Mouse (Mus musculus): ENCODE data around the gene Samd14. TPM values are rescaled to one million over a fixed set of nuclear protein-coding genes. Genes with fewer than 3 reads are reported as not detected.
A peak's percentile ranks its signal among the peaks of the same experiment; 100 is the strongest.

Samd14 gene
- polyA plus RNA-seq, 1 experiment from 2014 or later: 15.9 TPM

DNA sequence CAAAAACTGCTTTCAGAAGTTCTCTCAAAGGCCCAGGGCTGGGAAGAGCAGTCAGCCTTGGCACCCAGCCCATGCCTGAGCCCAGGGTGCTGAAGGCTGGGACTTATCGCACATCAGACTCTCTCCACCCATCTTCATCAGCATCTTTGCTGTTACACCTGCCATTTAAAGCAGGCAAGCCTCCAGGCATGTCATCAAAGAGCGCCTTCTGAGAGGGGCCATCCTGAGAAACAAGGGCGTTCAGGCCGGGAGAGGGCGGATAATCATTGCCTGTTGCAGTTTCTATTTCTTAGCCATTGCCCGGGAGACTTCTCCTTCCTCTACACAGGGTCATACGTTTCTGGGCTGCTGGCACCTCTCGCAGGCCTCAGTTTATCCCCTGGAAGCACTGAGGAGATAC, 21.8 kb upstream of the Samd14 start:
- peak overlapping the region; percentile 97 for H3K27ac ChIP-seq (ENCODE audit: low read length)
- peak overlapping the region; percentile 95 for H3K9ac ChIP-seq (ENCODE audit: low read length)
- ATAC-seq (ENCODE audit: insufficient read depth, low FRiP score): no peak
- 84% methylated on average over 8 of the region's 8 CpGs for WGBS
- H3K4me1 ChIP-seq (ENCODE audit: control insufficient read depth, insufficient read depth, low read length): peaks cover 36% of the 10 kb centered on the region
- H3K27me3 ChIP-seq (ENCODE audit: control insufficient read depth, insufficient read depth, low read length): no peaks in the 10 kb centered on the region
- no peaks in the 10 kb centered on the region for H3K36me3 ChIP-seq (ENCODE audit: control insufficient read depth, insufficient read depth, low read length)
- H3K4me2 ChIP-seq (ENCODE audit: low read depth, low read length): no peak overlapping the region
- H3K9me3 ChIP-seq (replicated peaks; ENCODE audit: control insufficient read depth, low read length): no peaks in the 10 kb centered on the region
- H3K4me3 ChIP-seq (replicated peaks; ENCODE audit: low read length): no peak overlapping the region

DNA sequence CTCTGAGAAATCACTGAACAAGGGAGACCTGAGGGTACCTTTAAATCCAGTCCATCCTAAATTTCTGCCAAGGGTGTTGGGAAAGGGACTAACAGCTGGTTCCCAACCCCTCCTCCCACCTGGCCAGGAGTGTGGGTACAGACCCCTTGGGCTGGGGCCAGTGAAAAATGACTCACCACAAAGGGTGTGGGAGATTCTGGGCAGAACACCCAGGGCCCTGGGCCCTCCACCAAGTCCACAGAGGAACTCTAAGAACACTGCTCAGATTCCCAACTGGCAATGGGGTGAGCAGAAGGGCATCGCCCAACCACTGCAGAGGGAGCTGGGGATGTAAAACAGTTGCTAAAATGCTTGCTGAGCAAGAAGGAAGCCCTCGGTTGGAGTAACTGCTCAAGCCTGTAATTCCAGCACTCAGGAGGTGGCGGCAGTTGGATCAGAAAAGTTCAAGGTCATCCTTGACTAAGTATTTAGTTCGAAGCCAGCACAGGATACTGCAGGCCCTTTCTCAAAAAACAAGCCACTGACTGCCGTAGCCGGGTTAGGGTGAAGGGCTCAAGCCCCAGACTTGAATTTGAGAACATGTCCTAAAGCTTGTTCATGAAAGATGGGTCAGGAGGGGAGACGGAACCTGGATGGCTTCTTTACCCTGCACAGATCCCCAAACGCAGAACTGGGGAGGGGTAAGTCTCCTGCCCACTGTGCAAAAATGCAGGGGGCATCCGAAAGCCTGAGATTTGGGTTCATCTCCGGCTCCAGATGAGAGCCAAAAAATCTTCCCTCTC, 20.7 kb upstream of the Samd14 start:
- Histone ChIP-seq H3K9ac (ENCODE audit: low read length) (peak overlapping the region; percentile 95), H3K9me3 (replicated peaks; ENCODE audit: control insufficient read depth, low read length) (no peaks in the 10 kb centered on the region), H3K27me3 (ENCODE audit: control insufficient read depth, insufficient read depth, low read length) (no peaks in the 10 kb centered on the region), H3K4me3 (replicated peaks; ENCODE audit: low read length) (peak overlapping the region; percentile 85), H3K36me3 (ENCODE audit: control insufficient read depth, insufficient read depth, low read length) (no peaks in the 10 kb centered on the region), H3K4me2 (ENCODE audit: low read depth, low read length) (peak overlapping the region; percentile 97), H3K4me1 (ENCODE audit: control insufficient read depth, insufficient read depth, low read length) (peaks cover 47% of the 10 kb centered on the region), H3K27ac (ENCODE audit: low read length) (peak overlapping the region; percentile 97)
- WGBS: 15% methylated on average over 10 of the region's 10 CpGs
- ATAC-seq (ENCODE audit: insufficient read depth, low FRiP score): no peak

- ATAC-seq (ENCODE audit: insufficient read depth, low FRiP score): peak; percentile 63
- Histone ChIP-seq H3K9ac (ENCODE audit: low read length) (peak overlapping the region; percentile 95), H3K4me3 (replicated peaks; ENCODE audit: low read length) (peak overlapping the region; percentile 85), H3K4me1 (ENCODE audit: control insufficient read depth, insufficient read depth, low read length) (peaks cover 53% of the 10 kb centered on the region), H3K4me2 (ENCODE audit: low read depth, low read length) (peak overlapping the region; percentile 97), H3K9me3 (replicated peaks; ENCODE audit: control insufficient read depth, low read length) (no peaks in the 10 kb centered on the region), H3K36me3 (ENCODE audit: control insufficient read depth, insufficient read depth, low read length) (no peaks in the 10 kb centered on the region), H3K27ac (ENCODE audit: low read length) (peak overlapping the region; percentile 97), H3K27me3 (ENCODE audit: control insufficient read depth, insufficient read depth, low read length) (no peaks in the 10 kb centered on the region)
- WGBS: under 1% methylated on average over 12 of the region's 12 CpGs
Observed at GRCm38 (mm10) chr11:94989562-94990017, 20.1 kb upstream of the Samd14 start.

DNA sequence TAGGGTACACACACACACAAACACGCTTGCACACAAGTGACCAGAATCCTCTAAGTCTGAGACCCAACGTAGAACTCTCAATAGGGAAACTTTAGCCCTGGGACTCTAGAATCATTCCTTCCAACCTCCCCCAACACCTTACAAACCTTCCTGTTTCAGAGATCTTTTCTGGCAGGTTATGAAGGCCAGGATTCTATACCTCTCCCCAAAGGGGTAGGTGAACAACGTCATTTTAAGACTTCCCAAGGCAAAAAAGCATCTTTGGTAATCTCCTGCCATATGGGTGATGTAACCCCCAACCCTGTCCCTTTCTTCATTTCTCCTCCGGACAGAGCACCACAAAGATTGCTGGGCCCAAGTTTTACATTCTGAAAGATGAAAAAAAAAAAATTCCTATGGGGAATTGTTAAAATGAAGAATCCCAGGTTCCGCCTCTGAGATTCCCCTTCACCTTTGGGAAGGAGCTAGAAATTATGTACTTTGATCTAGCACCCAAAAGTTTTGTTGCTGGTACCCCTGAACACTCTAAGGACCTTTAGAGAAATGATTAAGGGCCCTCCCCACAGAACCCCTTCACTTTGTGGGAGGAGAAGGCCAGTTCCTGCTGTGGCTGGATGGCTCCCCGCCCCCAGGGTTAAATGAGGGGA, 19.5 kb upstream of the Samd14 start:
- Histone ChIP-seq H3K9ac (ENCODE audit: low read length) (peak overlapping the region; percentile 95), H3K9me3 (replicated peaks; ENCODE audit: control insufficient read depth, low read length) (no peaks in the 10 kb centered on the region), H3K27me3 (ENCODE audit: control insufficient read depth, insufficient read depth, low read length) (no peaks in the 10 kb centered on the region), H3K4me1 (ENCODE audit: control insufficient read depth, insufficient read depth, low read length) (peaks cover 60% of the 10 kb centered on the region), H3K4me3 (replicated peaks; ENCODE audit: low read length) (peak overlapping the region; percentile 85), H3K36me3 (ENCODE audit: control insufficient read depth, insufficient read depth, low read length) (no peaks in the 10 kb centered on the region), H3K27ac (ENCODE audit: low read length) (peak overlapping the region; percentile 97), H3K4me2 (ENCODE audit: low read depth, low read length) (peak overlapping the region; percentile 97)
- ATAC-seq (ENCODE audit: insufficient read depth, low FRiP score): no peak
- 39% methylated on average over 6 of the region's 6 CpGs for WGBS

GRCm38 (mm10) chr11:94990749-94991577, 18.7 kb upstream of the Samd14 start, which contains the start of gene Ppp1r9b:
Ppp1r9b (plus strand) TSS chr11:94991035.
- Histone ChIP-seq H3K9me3 (replicated peaks; ENCODE audit: control insufficient read depth, low read length) (no peaks in the 10 kb centered on the region), H3K9ac (ENCODE audit: low read length) (peak within 1 kb of the TSS; percentile 95), H3K4me2 (ENCODE audit: low read depth, low read length) (peak within 1 kb of the TSS; percentile 97), H3K4me1 (ENCODE audit: control insufficient read depth, insufficient read depth, low read length) (peaks cover 66% of the 10 kb centered on the region), H3K27me3 (ENCODE audit: control insufficient read depth, insufficient read depth, low read length) (no peaks in the 10 kb centered on the region), H3K36me3 (ENCODE audit: control insufficient read depth, insufficient read depth, low read length) (no peaks in the 10 kb centered on the region), H3K4me3 (replicated peaks; ENCODE audit: low read length) (peak within 1 kb of the TSS; percentile 85), H3K27ac (ENCODE audit: low read length) (peak within 1 kb of the TSS; percentile 97)
- ATAC-seq (ENCODE audit: insufficient read depth, low FRiP score): peak; percentile 85
- under 1% methylated on average over 66 of the region's 69 CpGs for WGBS

GRCm38 (mm10) chr11:94991641-94992479, 17.8 kb upstream of the Samd14 start:
- Histone ChIP-seq H3K27ac (ENCODE audit: low read length) (peak overlapping the region; percentile 97), H3K4me2 (ENCODE audit: low read depth, low read length) (peak overlapping the region; percentile 97), H3K4me1 (ENCODE audit: control insufficient read depth, insufficient read depth, low read length) (peaks cover 66% of the 10 kb centered on the region), H3K27me3 (ENCODE audit: control insufficient read depth, insufficient read depth, low read length) (no peaks in the 10 kb centered on the region), H3K9ac (ENCODE audit: low read length) (peak overlapping the region; percentile 95), H3K4me3 (replicated peaks; ENCODE audit: low read length) (peak overlapping the region; percentile 85), H3K36me3 (ENCODE audit: control insufficient read depth, insufficient read depth, low read length) (no peaks in the 10 kb centered on the region; the same call in 1 of the 2 replicates), H3K9me3 (replicated peaks; ENCODE audit: control insufficient read depth, low read length) (no peaks in the 10 kb centered on the region)
- WGBS: under 1% methylated on average over 95 of the region's 99 CpGs
- no peak for ATAC-seq (ENCODE audit: insufficient read depth, low FRiP score)

- WGBS: under 1% methylated on average over 20 of the region's 20 CpGs
- no peaks in the 10 kb centered on the region for H3K9me3 ChIP-seq (replicated peaks; ENCODE audit: control insufficient read depth, low read length)
- H3K9ac ChIP-seq (ENCODE audit: low read length): peak overlapping the region; percentile 95
- peak overlapping the region; percentile 97 for H3K27ac ChIP-seq (ENCODE audit: low read length)
- no peaks in the 10 kb centered on the region for H3K27me3 ChIP-seq (ENCODE audit: control insufficient read depth, insufficient read depth, low read length)
- H3K4me3 ChIP-seq (replicated peaks; ENCODE audit: low read length): peak overlapping the region; percentile 85
- peak overlapping the region; percentile 97 for H3K4me2 ChIP-seq (ENCODE audit: low read depth, low read length)
- peaks cover 2% of the 10 kb centered on the region; the same call in 1 of the 2 replicates for H3K36me3 ChIP-seq (ENCODE audit: control insufficient read depth, insufficient read depth, low read length)
- ATAC-seq (ENCODE audit: insufficient read depth, low FRiP score): no peak
- peaks cover 61% of the 10 kb centered on the region for H3K4me1 ChIP-seq (ENCODE audit: control insufficient read depth, insufficient read depth, low read length)
Observed at GRCm38 (mm10) chr11:94992480-94992753, 17.3 kb upstream of the Samd14 start.

DNA sequence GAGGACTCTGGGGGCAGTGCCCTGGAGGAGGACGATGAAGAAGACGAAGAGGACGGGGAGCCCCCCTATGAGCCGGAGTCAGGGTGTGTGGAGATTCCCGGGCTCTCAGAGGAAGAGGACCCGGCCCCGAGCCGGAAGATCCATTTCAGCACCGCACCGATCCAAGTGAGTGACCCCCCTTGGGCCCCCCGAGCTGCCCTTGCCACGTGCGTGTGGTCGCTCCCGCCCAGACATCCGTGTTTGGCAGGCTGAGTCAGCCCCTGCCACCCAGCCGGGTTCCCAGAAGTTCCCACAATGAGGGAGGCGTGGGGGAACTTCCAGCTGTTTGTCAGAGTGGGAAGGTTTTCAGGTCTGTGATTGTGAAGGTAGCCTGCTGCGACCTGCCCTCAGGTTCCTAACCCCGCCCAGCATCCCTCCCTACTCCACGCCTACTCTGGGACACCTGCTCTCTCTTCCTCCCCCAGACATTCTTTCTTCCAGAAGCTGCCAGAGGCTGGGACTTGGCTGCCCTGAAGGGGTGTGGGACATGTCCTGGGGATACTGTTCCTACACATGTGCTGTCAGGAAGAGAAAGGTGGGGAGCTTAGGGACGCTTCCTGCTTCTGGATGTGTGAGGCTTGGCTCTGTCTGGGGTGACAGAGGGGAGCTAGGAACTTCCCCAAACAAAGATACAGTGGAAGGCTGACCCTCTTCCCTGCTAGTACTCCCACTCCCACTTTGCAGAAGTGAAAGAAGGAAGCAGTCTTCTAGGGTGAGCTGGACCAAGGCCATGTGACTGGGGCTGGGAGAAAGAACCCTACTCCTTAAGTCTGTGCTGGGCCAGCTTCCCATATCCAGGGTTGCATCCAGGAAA, 16.7 kb upstream of the Samd14 start:
- Histone ChIP-seq H3K27me3 (ENCODE audit: control insufficient read depth, insufficient read depth, low read length) (no peaks in the 10 kb centered on the region), H3K27ac (ENCODE audit: low read length) (peak overlapping the region; percentile 97), H3K4me1 (ENCODE audit: control insufficient read depth, insufficient read depth, low read length) (peaks cover 57% of the 10 kb centered on the region), H3K36me3 (ENCODE audit: control insufficient read depth, insufficient read depth, low read length) (peaks cover 4% of the 10 kb centered on the region; the same call in 1 of the 2 replicates), H3K4me3 (replicated peaks; ENCODE audit: low read length) (peak overlapping the region; percentile 85), H3K9me3 (replicated peaks; ENCODE audit: control insufficient read depth, low read length) (no peaks in the 10 kb centered on the region), H3K4me2 (ENCODE audit: low read depth, low read length) (peak overlapping the region; percentile 97), H3K9ac (ENCODE audit: low read length) (peak overlapping the region; percentile 95)
- WGBS: 2% methylated on average over 22 of the region's 22 CpGs
- peak; percentile 35; the same call in 1 of the 2 replicates for ATAC-seq (ENCODE audit: insufficient read depth, low FRiP score)

Data from stomach, embryonic 16.5 days (tissue).